22 mouse cellular contexts compared by ENCODE assay signal in the genomic region with DNA sequence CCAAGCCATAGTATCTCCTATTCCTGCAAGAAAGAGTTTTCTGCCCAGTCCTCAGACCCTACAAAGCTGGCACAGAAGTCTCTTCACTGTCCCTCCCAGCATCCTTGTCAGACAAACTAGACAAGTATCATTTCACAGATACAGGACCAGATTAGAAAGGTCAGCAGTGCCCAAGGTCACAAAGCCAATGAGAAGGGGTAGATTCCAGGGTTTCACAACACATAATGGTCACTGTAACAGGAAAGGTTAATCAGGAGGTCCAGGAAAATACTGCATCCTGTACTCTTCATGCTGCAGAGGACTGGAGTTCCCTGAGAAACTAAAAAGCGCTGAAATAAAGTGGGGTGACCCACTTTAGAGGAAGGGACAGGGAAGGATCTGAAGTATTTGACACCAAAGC. TPM values are rescaled to one million over a fixed set of nuclear protein-coding genes. Genes with fewer than 3 reads are reported as not detected.
DNase-seq lines count a peak whose midpoint lies in the region; ATAC-seq and TF ChIP-seq lines count a peak whose summit lies in the region.
"Had no signal": no experiment of that assay in that cellular context is flagged by ENCODE, and none has a peak within 500 bp of the region (broad histone marks: within the 10 kb centered on the region; RNA-seq: fewer than 3 reads in every experiment).

No protein-coding gene starts in this region.

- H3K9ac ChIP-seq in heart, embryonic 12.5 days, result peak overlapping the region; percentile 24; the same call in 1 of the 2 replicates
- H3K9ac ChIP-seq in heart, postnatal 0 days (replicated peaks; ENCODE audit: low read depth, low read length), result 0 out of 2 replicates have a peak overlapping the region, but pooled peaks have one; percentile 15
- H3K9ac ChIP-seq in liver, embryonic 16.5 days (ENCODE audit: low read depth, low read length), result no peak overlapping the region
- no peak overlapping the region; the same call in 1 of the 2 replicates for H3K9ac ChIP-seq in liver, postnatal 0 days (replicated peaks)
- H3K9ac ChIP-seq: embryonic facial prominence, embryonic 13.5 days; embryonic facial prominence, embryonic 15.5 days; forebrain, embryonic 12.5 days had no signal

- ATAC-seq in heart, embryonic 12.5 days (ENCODE audit: insufficient number of reproducible peaks, low FRiP score), result no peak
- ATAC-seq in heart, postnatal 0 days (ENCODE audit: insufficient read depth, low read depth), result no peak
- 0 out of 2 replicates have a peak, but pooled peaks have one; percentile 25 for ATAC-seq in liver, embryonic 16.5 days (ENCODE audit: low read depth)
- ATAC-seq in liver, postnatal 0 days, result no peak
- ATAC-seq: forebrain, embryonic 14.5 days; forebrain, embryonic 16.5 days had no signal

- no peak for DNase-seq in heart, postnatal 36 days
- DNase-seq in heart, postnatal 0 days (ENCODE audit: low spot score), result no peak
- no peak for DNase-seq in heart, postnatal 4 days
- no peak for DNase-seq in liver, postnatal 0 days
- DNase-seq: adrenal gland, adult 8-10 months; adrenal gland, postnatal 14 days; cerebellum, adult 11 months; cerebellum, adult 18-20 months; cerebellum, adult 8-10 months; cerebellum, adult 9-11 months; cerebellum, postnatal 14 days; cerebellum, postnatal 36 days; embryo, embryonic 11 days had no signal

- peaks cover 30% of the 10 kb centered on the region for H3K4me1 ChIP-seq in heart, embryonic 12.5 days (replicated peaks)
- H3K4me1 ChIP-seq in heart, postnatal 0 days (ENCODE audit: control insufficient read depth, insufficient read depth), result peaks cover 23% of the 10 kb centered on the region
- peaks cover 20% of the 10 kb centered on the region for H3K4me1 ChIP-seq in liver, embryonic 16.5 days (ENCODE audit: control insufficient read depth, low read depth, low read length)
- H3K4me1 ChIP-seq in liver, postnatal 0 days (ENCODE audit: insufficient read depth), result peaks cover 26% of the 10 kb centered on the region

- H3K27ac ChIP-seq in heart, embryonic 12.5 days (ENCODE audit: poor library complexity, severe bottlenecking), result no peak overlapping the region
- no peak overlapping the region for H3K27ac ChIP-seq in heart, postnatal 0 days (ENCODE audit: low read depth)
- no peak overlapping the region for H3K27ac ChIP-seq in liver, embryonic 16.5 days (ENCODE audit: low read length)
- H3K27ac ChIP-seq in liver, postnatal 0 days (ENCODE audit: low read depth), result no peak overlapping the region
- H3K27ac ChIP-seq: embryonic facial prominence, embryonic 13.5 days; embryonic facial prominence, embryonic 15.5 days; forebrain, embryonic 10.5 days; forebrain, embryonic 12.5 days had no signal

- H3K4me3 ChIP-seq in heart, embryonic 12.5 days, result no peak overlapping the region
- H3K4me3 ChIP-seq in heart, postnatal 0 days (ENCODE audit: low read depth, low read length), result no peak overlapping the region
- no peak overlapping the region for H3K4me3 ChIP-seq in liver, embryonic 16.5 days (ENCODE audit: low read depth, low read length)
- H3K4me3 ChIP-seq in liver, postnatal 0 days (ENCODE audit: low read depth, low read length), result no peak overlapping the region
- H3K4me3 ChIP-seq: embryonic facial prominence, embryonic 13.5 days; embryonic facial prominence, embryonic 15.5 days; erythroblast, embryonic 14.5 days; forebrain, embryonic 10.5 days; forebrain, embryonic 12.5 days had no signal

- no peaks in the 10 kb centered on the region for H3K27me3 ChIP-seq in heart, embryonic 12.5 days (replicated peaks)
- no peaks in the 10 kb centered on the region for H3K27me3 ChIP-seq in heart, postnatal 0 days (ENCODE audit: control insufficient read depth, insufficient read depth, low read length)
- H3K27me3 ChIP-seq in liver, embryonic 16.5 days (ENCODE audit: control insufficient read depth, insufficient read depth, low read depth, low read length), result no peaks in the 10 kb centered on the region
- no peaks in the 10 kb centered on the region for H3K27me3 ChIP-seq in liver, postnatal 0 days (ENCODE audit: insufficient read depth, low read length)
- H3K27me3 ChIP-seq: embryonic facial prominence, embryonic 13.5 days; embryonic facial prominence, embryonic 15.5 days; forebrain, embryonic 12.5 days had no signal

- TF ChIP-seq EP300 in heart, postnatal 0 days (IDR thresholded peaks at IDR 0.05; ENCODE audit: low read depth), result no peak
- no peak for TF ChIP-seq EP300 in liver, postnatal 0 days (IDR thresholded peaks at IDR 0.05; ENCODE audit: low read depth)

- TF ChIP-seq CTCF in heart, postnatal 0 days (IDR thresholded peaks at IDR 0.05; ENCODE audit: low read depth), result no peak
- TF ChIP-seq CTCF in liver, postnatal 0 days (IDR thresholded peaks at IDR 0.05; ENCODE audit: low read depth), result no peak

- WGBS in heart, embryonic 12.5 days, result 87% methylated on average over 1 of the region's 1 CpGs
- WGBS in heart, postnatal 0 days, result 69% methylated on average over 1 of the region's 1 CpGs
- 82% methylated on average over 1 of the region's 1 CpGs for WGBS in liver, embryonic 16.5 days (ENCODE audit: insufficient replicate concordance)
- 64% methylated on average over 1 of the region's 1 CpGs for WGBS in liver, postnatal 0 days (ENCODE audit: insufficient replicate concordance)

- no peaks in the 10 kb centered on the region for H3K9me3 ChIP-seq in heart, embryonic 12.5 days (replicated peaks)
- H3K9me3 ChIP-seq in heart, postnatal 0 days (replicated peaks; ENCODE audit: control insufficient read depth, low read length), result no peaks in the 10 kb centered on the region
- H3K9me3 ChIP-seq in liver, embryonic 16.5 days (replicated peaks; ENCODE audit: control insufficient read depth, low read length), result no peaks in the 10 kb centered on the region
- no peaks in the 10 kb centered on the region for H3K9me3 ChIP-seq in liver, postnatal 0 days (ENCODE audit: low read length)
- H3K9me3 ChIP-seq: embryonic facial prominence, embryonic 13.5 days; embryonic facial prominence, embryonic 15.5 days; forebrain, embryonic 10.5 days; forebrain, embryonic 12.5 days had no signal

- no peaks in the 10 kb centered on the region; the same call in 1 of the 2 replicates for H3K36me3 ChIP-seq in heart, embryonic 12.5 days
- H3K36me3 ChIP-seq in heart, postnatal 0 days (replicated peaks; ENCODE audit: control insufficient read depth, insufficient read depth, low read length), result no peaks in the 10 kb centered on the region
- H3K36me3 ChIP-seq in liver, embryonic 16.5 days (ENCODE audit: control insufficient read depth, insufficient read depth), result no peaks in the 10 kb centered on the region
- H3K36me3 ChIP-seq in liver, postnatal 0 days (replicated peaks; ENCODE audit: insufficient read depth, low read length), result 0 out of 2 replicates have a peak, but pooled peaks cover 5% of the 10 kb centered on the region
- H3K36me3 ChIP-seq: embryonic facial prominence, embryonic 13.5 days; embryonic facial prominence, embryonic 15.5 days; forebrain, embryonic 12.5 days had no signal

- intact Hi-C loops in heart, postnatal 36 days (cut with DNase I), result no loop called here

- no peak overlapping the region for H3K4me2 ChIP-seq in heart, embryonic 12.5 days
- H3K4me2 ChIP-seq in heart, postnatal 0 days (ENCODE audit: low read depth, low read length), result no peak overlapping the region
- H3K4me2 ChIP-seq in liver, embryonic 16.5 days (ENCODE audit: low read depth, low read length), result no peak overlapping the region
- no peak overlapping the region for H3K4me2 ChIP-seq in liver, postnatal 0 days (ENCODE audit: low read depth, low read length)
- H3K4me2 ChIP-seq: embryonic facial prominence, embryonic 13.5 days; embryonic facial prominence, embryonic 15.5 days; forebrain, embryonic 12.5 days had no signal

RNA-seq across cellular contexts. Expression of a gene that starts 14.9 kb away (rescaled TPM):
- 36.9 and 39.9 TPM in 2 replicates for polyA plus RNA-seq in heart, embryonic 12.5 days (2016; fragmentation: Nextera tagmentation; extraction: Ambion mirVana)
- 10 to 100 TPM; 26.2 to 26.6 TPM for total RNA-seq in heart, postnatal 36 days (2021)
- 40.2 and 63.7 TPM in 2 replicates for total RNA-seq in heart, postnatal 0 days (2014; rRNA removed; ENCODE audit: low replicate concordance)
- 18.0 and 18.6 TPM in 2 replicates for polyA plus RNA-seq in heart, postnatal 0 days (2015; fragmentation: Nextera tagmentation; extraction: Ambion mirVana)
- 10 to 100 TPM; 40.4 to 44.4 TPM for total RNA-seq in heart, postnatal 4 days (2021)
- polyA plus RNA-seq in liver, embryonic 16.5 days (2015; fragmentation: Nextera tagmentation; extraction: Ambion mirVana), result 16.0 and 19.2 TPM in 2 replicates
- polyA plus RNA-seq in liver, postnatal 0 days (2015; fragmentation: Nextera tagmentation; extraction: Ambion mirVana), result 11.0 and 11.6 TPM in 2 replicates

RNA-seq across cellular contexts. Expression of a gene that starts 41.6 kb away (rescaled TPM):
- polyA plus RNA-seq in heart, embryonic 12.5 days (2016; fragmentation: Nextera tagmentation; extraction: Ambion mirVana), result 42.7 and 44.4 TPM in 2 replicates
- total RNA-seq in heart, postnatal 36 days (2021), result 10 to 100 TPM; 17.2 to 20.2 TPM
- total RNA-seq in heart, postnatal 0 days (2014; rRNA removed; ENCODE audit: low replicate concordance), result 42.0 and 47.4 TPM in 2 replicates
- 21.7 and 23.0 TPM in 2 replicates for polyA plus RNA-seq in heart, postnatal 0 days (2015; fragmentation: Nextera tagmentation; extraction: Ambion mirVana)
- 10 to 100 TPM; 24.6 to 25.1 TPM for total RNA-seq in heart, postnatal 4 days (2021)
- 11.2 and 12.8 TPM in 2 replicates for polyA plus RNA-seq in liver, embryonic 16.5 days (2015; fragmentation: Nextera tagmentation; extraction: Ambion mirVana)
- polyA plus RNA-seq in liver, postnatal 0 days (2015; fragmentation: Nextera tagmentation; extraction: Ambion mirVana), result 7.8 and 8.0 TPM in 2 replicates

Comparison
In these comparisons a context has a peak if more than half of its experiments do, and no peak if none do; other contexts are left out.
1. H3K9ac ChIP-seq: peak in heart, embryonic 12.5 days (single experiment) and heart, postnatal 0 days (single experiment); none in liver, embryonic 16.5 days (single experiment) and liver, postnatal 0 days (single experiment).